In genomic region chr15:31882331-31882730, GRCm38 (mm10) we compare ENCODE assay signal across 14 mouse cellular contexts.
DNase-seq lines count a peak whose midpoint lies in the region; ATAC-seq and TF ChIP-seq lines count a peak whose summit lies in the region.
"Had no signal": no experiment of that assay in that cellular context is flagged by ENCODE, and none has a peak within 500 bp of the region (broad histone marks: within the 10 kb centered on the region; RNA-seq: fewer than 3 reads in every experiment).

No protein-coding gene starts in this region.

- H3K4me2 ChIP-seq in kidney, embryonic 16.5 days (replicated peaks; ENCODE audit: low read depth, low read length) = no peak overlapping the region
- H3K4me2 ChIP-seq: hindbrain, embryonic 14.5 days; limb, embryonic 12.5 days had no signal

- peaks cover 4% of the 10 kb centered on the region; the same call in 1 of the 2 replicates for H3K27me3 ChIP-seq in kidney, embryonic 16.5 days (ENCODE audit: insufficient read depth, low read length)
- H3K27me3 ChIP-seq: limb, embryonic 12.5 days had no signal

- no peak overlapping the region for H3K9ac ChIP-seq in kidney, embryonic 16.5 days (replicated peaks; ENCODE audit: low read length)
- H3K9ac ChIP-seq: hindbrain, embryonic 14.5 days; limb, embryonic 12.5 days had no signal

- no peaks in the 10 kb centered on the region for H3K9me3 ChIP-seq in kidney, embryonic 16.5 days (ENCODE audit: low read length)
- H3K9me3 ChIP-seq: limb, embryonic 12.5 days had no signal

- peak; percentile 13 to 23 for DNase-seq in heart, adult 18-20 months
- no peak for DNase-seq in heart, adult 8-10 months (ENCODE audit: low spot score)
- peak; percentile 71 for DNase-seq in adrenal gland, adult 2 months
- DNase-seq in brain, embryonic 14.5 days (ENCODE audit: low read depth) = peak; percentile 20
- DNase-seq in left cerebral cortex, postnatal 14 days (ENCODE audit: low spot score in 2 of 2) = no peak
- DNase-seq: cerebellum, postnatal 36 days; gastrocnemius, postnatal 10 days had no signal

- WGBS in kidney, embryonic 16.5 days = 30% methylated on average over 5 of the region's 5 CpGs

- no peak for TF ChIP-seq POLR2A in brain, embryonic 14.5 days (IDR thresholded peaks at IDR 0.05; ENCODE audit: borderline replicate concordance, extremely low read depth, insufficient read depth, insufficient read length, poor library complexity, severe bottlenecking)

- ATAC-seq in kidney, embryonic 16.5 days (ENCODE audit: low FRiP score, low TSS enrichment) = peak; percentile 80
- no peak for ATAC-seq in monocyte, adult 5-6 weeks (replicated peaks; ENCODE audit: insufficient number of reproducible peaks, low FRiP score, low TSS enrichment, poor library complexity, severe bottlenecking)
- no peak for ATAC-seq in cerebellum, adult (ENCODE audit: insufficient number of reproducible peaks, low FRiP score, low TSS enrichment)
- ATAC-seq: Patski had no signal

- TF ChIP-seq CTCF in brain, embryonic 14.5 days (IDR thresholded peaks at IDR 0.05; ENCODE audit: borderline replicate concordance, extremely low read depth, insufficient read depth, insufficient read length) = no peak

- no peak overlapping the region for H3K4me3 ChIP-seq in kidney, embryonic 16.5 days (ENCODE audit: low read length)
- H3K4me3 ChIP-seq: limb, embryonic 12.5 days had no signal

- intact Hi-C loops in left cerebral cortex, postnatal 14 days (cut with DNase I) = no loop called here

- H3K4me1 ChIP-seq in kidney, embryonic 16.5 days (ENCODE audit: insufficient read depth, low read length) = peaks cover 17% of the 10 kb centered on the region

- H3K27ac ChIP-seq in kidney, embryonic 16.5 days (ENCODE audit: low read length) = no peak overlapping the region
- H3K27ac ChIP-seq: hindbrain, embryonic 14.5 days; limb, embryonic 12.5 days; macrophage had no signal

- H3K36me3 ChIP-seq in kidney, embryonic 16.5 days (ENCODE audit: insufficient read depth, low read length) = no peaks in the 10 kb centered on the region
- H3K36me3 ChIP-seq: limb, embryonic 12.5 days had no signal

Comparison
In these comparisons a context has a peak if more than half of its experiments do, and no peak if none do; other contexts are left out.
1. DNase-seq: peak in heart, adult 18-20 months (2 of 2), adrenal gland, adult 2 months (single experiment) and brain, embryonic 14.5 days (single experiment); none in heart, adult 8-10 months (single experiment) and left cerebral cortex, postnatal 14 days (0 of 2).